Mouse (Mus musculus) c-Kit-positive CD71-positive TER-119-positive erythroid progenitor cells, embryonic 14.5 days (primary cell): ENCODE results near the gene Gm17490.

Experiments used
- DNase-seq: peaks from one replicate; pipeline ENCODE4 v3.0.0-alpha.2; 2013; ENCODE audit warnings: low spot score

Gene Gm17490

DNA sequence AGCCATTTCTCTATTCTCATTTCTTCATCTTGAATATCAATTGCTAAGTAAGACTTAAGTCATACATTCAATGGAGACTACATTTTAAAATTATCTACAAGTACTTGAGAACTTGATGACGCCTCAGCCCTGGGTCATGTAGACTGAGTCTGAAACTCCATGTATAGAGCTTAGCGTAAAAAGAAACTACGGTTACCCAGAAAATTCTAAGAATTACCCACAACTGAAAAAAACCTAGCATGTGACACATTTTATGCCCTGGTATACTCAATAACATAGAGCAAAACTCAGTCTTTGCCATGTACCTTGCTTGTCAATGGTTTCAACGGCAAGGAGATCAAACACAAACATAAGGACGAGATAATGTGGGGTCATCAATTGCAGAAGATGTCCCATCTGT, at the start of gene Gm17490:
Gene Gm17490, minus strand, starts transcription at position 375 of the 400 bp plus-strand sequence.
- DNase-seq, result no peak

DNA sequence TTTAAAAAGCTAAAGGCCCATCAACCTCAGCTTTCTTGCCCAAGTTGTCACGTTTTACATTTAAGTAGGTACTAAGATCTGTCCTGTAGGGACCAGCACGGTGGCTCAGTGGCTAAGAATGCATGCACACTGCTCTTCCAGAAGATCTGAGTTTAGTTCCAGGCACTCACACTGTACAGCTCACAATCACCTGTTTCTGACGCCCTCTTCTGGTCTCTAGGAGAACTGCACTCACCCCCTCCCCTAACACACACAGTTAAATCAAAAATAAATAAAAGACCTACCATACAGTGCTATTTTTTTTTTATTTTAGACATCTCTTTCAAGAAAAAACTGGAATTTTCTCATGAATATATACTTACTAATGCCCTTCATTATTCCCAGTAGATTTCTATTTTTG, 46.1 kb upstream of the Gm17490 start:
- no peak for DNase-seq

DNA sequence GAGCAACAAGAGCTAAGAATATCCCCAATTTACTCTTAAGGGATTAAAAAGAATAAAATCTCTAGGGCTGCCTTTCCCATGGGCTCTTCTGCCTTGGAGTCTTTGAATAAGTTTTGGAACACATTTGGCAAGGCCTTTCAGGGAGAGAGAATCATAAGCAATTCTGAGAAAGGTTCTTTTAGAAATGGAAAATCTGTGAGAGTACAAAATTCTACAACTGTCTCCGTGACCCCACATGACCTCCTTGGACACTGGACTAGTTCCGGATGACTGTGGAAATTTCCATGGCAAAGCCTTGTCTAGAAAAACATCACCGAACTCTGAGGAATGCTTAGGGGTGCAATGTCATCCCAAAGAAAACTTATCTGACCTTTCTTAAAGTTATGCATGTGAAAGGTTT, 39.3 kb upstream of the Gm17490 start:
- no peak for DNase-seq

DNA sequence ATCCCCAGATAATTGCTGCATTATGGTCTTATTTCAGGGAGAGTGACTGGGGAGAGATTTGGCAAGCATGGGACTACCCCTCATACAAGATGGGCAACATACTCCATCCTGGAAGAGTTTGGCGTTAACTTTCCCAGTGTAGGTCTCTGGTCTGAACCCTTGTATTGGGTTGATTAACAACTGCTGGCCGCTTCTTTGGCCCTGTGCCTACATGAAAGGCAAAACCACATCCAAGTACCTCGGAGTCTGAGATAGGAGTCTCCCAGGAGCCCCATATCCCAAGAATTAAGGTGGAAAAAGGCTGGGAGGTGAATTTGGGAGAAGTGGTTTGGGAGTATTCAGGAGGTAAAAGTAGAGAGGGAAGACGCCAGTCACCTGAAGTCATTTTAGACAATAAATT, 38.7 kb upstream of the Gm17490 start:
- no peak for DNase-seq

DNA sequence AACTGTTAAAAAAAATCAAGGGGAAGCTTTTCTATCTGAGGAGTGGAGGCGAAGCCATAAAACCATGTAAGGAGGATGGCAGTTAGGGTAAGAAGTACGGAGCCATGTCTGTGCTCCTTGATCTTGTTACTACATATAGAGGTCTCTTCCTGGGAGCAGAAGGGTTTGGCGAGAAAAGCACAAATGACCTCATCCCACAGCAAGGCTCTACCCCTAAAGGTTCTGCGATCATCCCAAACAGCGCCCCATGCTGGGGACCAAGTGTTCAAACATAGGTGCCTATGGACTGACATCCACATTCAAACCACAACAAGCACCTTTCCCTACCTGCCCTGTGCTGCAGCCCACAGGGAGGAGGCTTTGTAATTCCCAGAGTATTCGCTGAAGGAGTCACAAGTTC, 38.3 kb upstream of the Gm17490 start:
- no peak for DNase-seq

DNA sequence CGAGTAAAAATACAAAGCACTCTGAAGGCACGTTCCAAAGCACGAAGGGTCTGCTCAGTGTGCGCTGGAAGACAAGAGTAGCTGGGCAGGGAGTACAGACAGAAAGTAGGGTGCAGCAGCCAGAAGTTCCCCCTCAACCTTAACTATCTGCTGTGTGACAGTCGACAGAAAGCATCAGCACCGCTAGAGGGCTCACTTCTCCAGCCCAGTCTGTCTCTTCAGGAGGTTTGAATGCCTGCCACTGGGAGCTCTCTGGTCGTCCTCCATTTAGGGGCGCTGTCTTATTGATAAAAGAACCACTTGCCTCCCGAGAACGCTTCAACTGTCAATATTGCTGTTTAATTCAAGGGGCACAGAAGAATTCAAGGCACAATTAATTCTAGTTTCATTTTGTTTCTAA, 37.9 kb upstream of the Gm17490 start:
- peak; percentile 57 for DNase-seq

DNA sequence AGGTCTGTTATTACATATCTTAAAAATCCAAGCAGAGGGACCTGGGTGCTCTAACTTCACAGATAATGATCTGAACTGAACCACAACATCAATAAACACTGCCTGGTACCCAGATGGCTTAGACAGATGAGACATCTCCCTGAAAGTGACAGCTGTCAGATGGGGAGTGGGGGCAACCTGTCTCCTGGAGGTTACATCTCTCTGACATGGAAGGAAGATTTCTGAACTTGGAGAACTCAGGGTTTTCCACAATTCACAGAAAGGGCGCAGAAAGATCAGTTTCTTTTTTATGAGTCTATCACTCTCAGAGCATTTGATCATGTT, 36.8 kb upstream of the Gm17490 start:
- DNase-seq, result no peak

DNA sequence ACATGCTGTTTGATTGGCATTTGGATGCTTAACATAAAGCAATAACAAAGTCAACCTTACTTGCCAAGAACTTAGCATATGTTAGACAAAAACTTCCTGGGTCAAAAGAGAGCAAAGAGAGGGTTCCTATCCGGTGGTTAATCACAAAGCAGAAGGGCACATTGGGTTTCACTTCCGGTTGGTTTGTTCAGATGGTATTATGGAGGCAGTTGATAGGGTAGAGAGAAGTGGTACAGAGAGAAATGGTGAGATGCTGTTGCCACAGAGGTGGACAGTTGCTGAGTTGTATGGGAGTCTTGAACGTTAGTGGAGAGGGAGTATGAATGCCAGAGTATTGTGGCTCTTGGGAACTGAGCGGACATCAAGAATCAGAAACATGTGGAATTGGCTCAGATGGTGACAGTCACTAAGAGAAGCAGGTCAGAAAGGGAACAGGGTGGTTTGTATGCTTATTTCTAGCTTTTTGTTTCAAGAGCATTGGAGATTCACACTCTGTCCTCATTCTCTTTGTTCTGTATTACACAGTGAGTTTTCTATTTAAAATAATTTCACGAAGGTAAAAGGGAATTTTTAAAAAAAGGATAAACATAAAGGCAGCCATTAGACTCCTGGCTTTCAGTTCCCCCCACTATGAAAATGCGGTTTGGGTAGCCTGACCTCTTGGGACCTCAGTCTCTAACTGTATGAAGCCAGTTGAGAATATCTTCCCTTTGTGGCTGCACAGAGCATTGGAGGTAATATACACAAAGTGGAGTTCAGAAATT, 36.3 kb upstream of the Gm17490 start:
- DNase-seq, result no peak

DNA sequence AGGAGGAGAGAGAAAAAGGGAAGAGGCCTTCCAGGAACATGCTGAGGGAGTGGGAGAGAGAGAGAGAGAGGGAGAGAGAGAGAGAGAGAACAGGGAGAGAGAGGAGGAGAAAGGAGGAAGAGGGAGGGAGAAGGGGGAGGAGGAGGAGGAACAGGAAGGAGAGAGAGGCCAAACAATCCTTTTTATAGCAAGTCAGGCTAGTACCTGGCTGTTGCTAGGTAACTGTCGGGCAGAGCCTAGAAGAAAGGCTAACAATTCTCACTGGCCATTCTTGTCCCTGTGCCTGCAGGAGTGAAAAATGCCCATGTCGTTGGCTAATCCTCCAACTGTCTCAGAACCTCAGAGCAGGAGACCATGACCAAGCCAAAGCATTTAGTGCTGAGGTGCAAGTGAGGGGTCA, 33.2 kb upstream of the Gm17490 start:
- DNase-seq, result no peak

DNA sequence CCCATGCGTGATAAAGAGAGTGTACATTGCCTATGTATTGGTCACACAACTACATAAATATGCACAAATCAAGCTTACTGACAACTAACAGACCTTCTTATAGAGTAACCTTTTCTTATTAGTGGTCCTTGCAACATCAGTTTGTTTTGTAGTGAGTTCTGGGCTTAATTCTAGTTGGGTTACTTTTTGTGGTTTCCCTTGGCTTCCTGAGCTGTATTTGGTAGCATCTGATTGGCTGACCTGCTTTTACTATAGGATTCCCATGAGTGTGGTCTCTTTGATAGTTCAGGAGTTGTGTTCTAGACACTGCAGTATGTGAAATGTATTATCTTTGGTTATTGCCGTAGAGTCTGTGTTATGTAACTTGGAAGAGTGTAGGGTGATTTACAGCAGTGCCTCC, 31.5 kb upstream of the Gm17490 start:
- no peak for DNase-seq

DNA sequence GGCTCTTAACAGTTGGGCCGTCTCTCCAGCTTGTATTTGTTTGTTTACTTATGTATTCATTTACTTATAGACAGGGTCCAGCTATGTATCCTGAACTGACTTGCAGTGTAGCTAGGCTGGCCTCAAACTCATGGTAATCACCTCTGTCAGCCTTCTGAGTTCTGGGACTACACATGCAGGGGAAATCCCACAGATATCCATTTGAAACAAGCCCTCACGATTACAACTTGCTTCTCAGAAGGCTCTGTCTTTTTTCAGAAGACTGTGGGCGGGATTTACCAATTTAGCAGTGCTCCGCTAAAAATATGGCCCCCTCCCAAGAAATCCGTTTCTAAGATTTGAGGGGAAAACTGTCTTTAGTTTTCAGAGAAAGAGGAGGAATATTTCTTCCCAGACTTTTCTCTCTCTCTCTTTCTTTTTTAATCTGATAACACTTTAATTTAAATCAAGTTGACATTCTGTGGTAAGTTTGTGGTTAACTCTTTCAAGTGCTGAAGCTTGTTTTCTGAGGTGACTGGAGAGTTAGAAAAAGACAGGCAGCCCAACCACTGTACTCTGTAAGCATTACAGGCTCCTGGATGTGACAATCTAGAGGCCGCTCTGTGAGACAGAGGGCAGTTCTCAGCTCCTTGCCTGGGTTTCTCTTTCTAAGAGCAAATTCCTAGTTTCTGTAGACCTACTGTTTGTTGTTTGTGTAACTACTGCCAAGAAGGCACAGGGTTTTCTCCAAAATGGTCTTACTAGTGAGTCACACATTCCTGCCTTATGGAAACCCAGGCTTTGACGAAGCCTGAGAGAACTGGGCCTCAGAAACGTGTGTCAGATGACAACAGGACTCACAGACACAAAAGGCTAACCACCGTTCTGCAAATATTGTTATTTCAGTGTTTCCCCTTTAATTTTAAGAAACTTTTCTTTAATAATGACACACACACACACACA, 29.2 kb upstream of the Gm17490 start:
- DNase-seq, result no peak

DNA sequence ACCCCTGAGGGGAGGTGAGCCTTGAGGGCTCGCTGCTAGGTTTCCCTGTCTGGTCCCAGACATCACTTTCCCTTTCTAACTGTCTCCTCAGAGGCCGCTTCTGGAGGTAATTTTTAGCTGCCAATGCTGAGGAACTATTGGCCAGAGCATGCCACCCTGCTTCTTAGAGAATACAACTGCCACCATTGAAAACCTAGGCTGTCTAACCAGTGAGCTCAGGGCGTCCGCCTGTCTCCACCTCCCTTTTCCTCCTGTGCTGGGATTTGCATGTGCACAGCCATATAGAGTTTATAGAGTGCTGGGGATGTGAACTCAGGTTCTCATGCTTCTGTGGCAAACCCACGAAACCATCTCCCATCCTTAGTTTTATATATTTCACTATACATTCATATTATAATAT, 27.7 kb upstream of the Gm17490 start:
- DNase-seq, result no peak

DNA sequence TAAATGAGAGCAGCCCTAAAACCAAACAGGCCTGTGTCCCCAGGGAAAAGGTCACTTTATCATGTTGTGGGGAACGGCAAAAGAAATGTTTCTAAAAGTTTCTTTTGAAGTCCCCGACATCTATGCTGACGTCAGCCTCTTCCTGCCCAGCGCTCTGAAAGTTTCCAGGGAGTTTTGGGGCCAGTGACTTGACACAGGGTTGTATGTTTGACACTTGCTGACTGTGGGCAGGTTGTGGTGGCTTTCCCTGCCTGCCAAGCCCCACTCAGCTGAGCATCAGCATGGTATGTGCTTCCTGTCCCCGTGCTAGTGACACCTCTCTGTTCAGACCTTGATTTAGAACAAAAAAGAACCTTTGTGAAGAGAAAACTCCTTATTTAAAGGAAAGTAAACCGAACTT, 27.3 kb upstream of the Gm17490 start:
- no peak for DNase-seq

DNA sequence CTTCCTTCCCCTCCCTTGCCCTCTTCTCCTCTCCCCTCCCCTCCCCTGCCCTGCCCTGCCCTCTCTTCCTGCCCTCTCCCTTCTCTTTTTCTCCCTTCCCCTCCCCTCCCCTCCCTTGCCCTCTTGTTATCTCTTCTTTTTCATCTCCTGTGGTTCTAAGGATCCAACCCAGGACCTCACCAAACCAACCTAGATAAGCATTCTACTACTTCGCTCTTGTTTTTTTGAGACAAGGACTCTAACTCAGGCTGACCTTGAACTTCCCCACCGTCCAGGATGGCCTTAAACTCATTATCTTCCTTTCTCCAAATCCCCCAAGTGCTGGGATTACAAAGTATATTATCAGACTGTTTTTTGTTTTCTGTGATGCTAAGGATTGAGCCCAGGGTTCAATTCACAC, 26.7 kb upstream of the Gm17490 start:
- no peak for DNase-seq

DNA sequence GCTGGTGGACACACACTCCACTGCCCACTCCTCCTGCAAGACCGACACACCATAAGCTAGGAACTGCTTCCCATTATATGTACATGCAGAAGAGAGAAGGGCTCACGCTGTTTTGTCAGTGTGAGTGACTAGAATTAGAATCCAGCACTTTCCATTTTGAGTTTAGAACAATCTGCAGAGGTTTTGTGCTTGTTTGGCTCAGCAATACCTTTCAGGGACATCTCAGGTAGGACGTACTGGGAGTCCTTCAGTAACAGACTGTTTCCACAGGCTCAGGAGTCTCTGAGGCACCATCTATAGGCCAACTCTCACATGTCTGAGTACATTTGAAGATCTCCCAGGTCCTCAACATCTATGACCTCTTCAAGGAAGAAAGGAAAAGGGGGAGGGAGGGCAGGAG, 26.1 kb upstream of the Gm17490 start:
- DNase-seq, result no peak

DNA sequence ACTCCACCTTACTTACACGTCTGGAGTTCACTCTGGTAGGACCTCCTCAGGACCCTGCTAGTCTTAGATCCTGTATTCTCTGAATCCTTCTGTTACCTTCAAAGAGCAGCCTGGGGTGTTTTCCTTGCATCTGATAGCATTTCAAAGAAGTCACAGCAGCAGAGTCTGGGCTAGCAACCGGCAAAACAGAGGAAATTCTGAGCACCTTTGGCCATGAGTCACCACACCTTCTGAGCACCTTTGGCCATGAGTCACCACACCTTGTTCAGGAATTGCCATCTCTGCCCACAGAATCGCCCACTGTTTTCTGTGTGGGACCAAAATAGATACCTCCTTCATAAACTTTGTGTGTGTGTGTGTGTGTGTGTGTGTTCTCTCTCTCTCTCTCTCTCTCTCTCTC, 25.4 kb upstream of the Gm17490 start:
- DNase-seq, result no peak

DNA sequence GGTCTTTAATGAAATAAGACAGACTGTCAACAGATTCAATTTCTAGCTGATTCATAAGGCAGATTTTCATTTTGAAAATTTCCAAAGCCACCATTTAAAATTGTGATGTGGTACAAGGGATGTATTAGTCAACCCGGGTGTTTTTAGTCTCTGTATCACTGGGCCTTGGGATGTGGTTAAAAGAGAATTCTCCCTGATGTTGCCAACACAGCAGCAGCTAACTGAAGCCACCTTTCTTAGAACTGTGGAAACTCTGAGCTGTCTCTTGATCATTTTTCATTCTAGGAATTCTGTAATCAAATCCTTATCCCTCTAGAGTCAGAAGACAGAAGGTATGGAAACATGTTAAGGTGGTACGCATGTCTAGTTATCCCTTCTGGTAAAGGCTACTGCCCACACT, 19.2 kb upstream of the Gm17490 start:
- no peak for DNase-seq

DNA sequence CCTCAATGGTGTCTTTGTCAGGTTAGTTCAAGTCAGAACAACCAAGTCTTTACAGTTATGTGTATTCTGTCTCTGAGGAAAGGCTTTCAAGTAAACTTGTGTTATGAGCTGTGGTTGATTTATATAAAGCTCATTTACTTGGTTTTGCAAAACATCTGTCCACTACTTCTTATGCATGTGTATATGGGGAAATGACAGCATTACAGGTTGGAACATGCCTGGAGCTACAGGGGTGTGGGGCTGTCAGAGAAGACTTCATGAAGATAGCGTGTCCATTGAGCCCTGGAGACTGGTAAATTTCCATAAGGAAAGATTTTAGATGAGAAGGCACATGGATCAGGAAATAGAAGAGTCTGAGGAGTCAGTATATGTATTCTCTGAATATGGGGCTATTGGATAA, 18.0 kb upstream of the Gm17490 start:
- no peak for DNase-seq

DNA sequence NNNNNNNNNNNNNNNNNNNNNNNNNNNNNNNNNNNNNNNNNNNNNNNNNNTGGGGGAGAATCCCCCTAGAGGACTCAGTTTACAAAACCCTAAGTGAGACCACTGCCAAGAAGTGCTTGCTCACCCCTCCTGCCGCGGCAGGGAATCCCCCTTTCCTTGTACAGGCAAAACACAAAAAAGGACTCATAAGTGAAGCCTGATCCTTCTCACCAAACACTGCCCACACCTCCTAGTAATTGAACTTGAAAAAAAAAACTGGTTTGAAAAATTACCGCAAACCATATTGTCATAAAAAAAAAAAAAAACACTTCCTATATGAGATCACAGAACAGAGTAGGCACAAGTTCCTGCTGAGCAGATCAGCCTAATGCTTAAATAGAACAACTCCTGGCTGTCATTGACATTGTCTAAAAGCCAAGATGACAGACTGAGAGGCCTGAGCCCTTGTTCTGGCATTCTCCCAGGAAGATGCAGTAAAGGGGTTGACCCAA, 16.4 kb upstream of the Gm17490 start, which contains the start of gene Il2ra:
Gene Il2ra, plus strand, starts transcription at position 357 of the 491 bp plus-strand sequence.
- no peak for DNase-seq

DNA sequence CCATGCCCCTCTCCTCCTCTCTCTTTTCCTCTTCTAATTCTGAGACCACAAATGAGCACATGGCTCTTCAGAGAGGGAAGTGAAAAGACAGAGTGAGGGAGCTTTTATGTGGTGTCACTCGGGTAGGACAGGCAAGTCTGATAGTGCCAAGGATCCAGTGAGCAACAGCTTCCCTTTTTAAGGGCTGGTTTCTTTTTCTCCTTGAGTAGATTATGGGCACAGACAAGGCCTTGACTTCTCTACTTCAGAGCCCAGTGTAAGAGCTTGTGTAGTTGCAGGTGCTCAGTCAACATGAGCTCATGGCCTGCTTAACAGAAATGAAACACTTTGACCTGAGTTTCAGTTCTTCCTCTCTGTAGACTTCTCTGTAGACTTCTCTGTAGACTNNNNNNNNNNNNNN, 11.1 kb upstream of the Gm17490 start:
- DNase-seq, result no peak

DNA sequence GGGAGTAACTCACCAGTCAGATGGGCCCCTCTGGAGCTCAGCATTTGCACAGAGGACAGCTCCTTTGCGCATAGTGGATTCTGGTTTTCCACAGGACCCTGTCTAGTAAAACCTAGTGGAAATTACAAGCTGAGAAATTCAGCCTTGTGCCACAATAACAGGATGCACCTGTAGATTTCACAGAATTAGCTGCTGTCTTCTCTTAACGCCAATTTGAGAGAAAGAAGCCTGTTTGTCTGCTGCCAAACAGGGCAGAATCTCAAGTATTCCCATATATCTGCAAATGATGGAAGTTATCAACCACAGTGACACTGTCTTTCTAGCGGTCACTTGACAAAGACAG, 10.0 kb upstream of the Gm17490 start:
- DNase-seq, result no peak

DNA sequence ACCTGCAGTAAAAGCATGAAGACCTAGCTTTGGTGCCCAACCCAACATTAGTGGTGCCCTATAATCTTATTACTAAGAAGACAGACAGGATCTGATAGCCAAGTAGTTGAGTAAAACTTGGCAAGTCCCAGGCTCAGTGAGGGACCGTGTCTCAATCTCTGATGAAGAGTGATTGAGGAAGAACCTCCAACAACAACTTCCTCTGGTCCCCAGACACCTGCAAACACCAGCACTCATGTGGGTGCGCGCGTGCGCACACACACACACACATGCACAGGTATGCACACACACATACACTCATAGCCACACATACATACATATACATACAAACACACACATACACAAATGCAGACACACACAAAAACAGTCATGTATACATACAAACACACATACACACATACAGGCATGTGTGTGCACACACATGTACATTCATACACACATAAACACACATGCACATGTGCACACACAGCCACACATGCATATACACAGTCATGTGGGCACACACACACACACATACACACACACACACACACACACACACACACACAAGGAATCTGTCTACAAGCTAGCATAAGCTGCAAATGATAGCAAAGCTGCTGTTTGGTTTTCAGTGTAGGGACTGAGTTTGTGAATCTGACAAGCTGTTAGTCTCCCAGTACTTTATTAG, 9.5 kb upstream of the Gm17490 start:
- DNase-seq, result no peak

DNA sequence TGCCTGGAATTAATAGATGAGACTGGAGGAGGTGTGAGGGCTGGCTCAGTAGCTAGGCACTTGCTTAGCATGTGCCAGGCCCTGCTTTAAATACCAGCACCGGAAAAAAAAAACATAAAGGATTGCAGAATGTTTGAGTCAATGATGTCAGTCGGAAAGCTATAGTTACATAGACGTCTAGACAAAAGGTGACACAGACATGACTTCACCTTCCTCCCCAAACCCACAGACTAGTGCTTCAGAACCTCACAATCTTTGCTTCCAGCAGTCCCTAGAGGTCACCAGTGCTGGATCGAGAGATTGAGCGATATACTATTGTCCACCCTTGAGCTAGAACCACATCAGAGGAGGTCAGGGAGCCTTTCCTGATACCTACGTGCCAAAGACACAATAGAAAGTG, 9.0 kb upstream of the Gm17490 start:
- no peak for DNase-seq
